Mouse (Mus musculus) cerebellum, adult 8-10 months (tissue): ENCODE results near the gene Dcun1d4.

Experiments
- DNase-seq: peaks from one replicate; pipeline ENCODE4 v3.0.0; 2022

Gene Dcun1d4

DNA sequence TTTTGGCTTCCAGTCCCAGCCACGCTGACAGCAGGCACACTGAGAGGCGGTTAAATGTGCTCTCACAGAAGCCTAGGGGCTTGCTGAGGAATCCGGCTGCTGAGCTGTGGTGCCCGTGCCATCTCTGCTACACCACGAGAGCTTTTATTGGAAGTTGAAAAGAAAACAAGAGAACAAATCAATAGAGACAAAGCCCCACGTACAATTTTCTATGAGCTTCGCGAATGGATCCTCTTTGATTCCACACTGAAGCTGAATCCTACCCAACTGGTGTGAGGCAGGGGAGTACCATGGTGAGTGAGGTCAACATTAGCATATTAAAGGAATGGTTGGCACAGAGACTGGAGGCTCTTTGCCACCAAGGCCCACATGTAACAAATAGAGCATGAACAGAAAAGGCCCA lies 120.6 kb downstream of the Dcun1d4 start:
- DNase-seq, result no peak

- no peak for DNase-seq
Observed at GRCm38 (mm10) chr5:73602865-73603264, 122.1 kb downstream of the Dcun1d4 start.

- no peak for DNase-seq
Observed at GRCm38 (mm10) chr5:73604542-73604941, 123.7 kb downstream of the Dcun1d4 start.

GRCm38 (mm10) chr5:73604964-73605363 lies 124.2 kb downstream of the Dcun1d4 start:
- no peak for DNase-seq
